Mouse (Mus musculus) urinary bladder, postnatal 25 days (tissue): ENCODE data around the gene Pnmt.
"Not testable (repeated sequence)": the region's sequence is repeated elsewhere in the genome, so short reads cannot be mapped to it uniquely, and the experiment has no call there.

Source experiments
- DNase-seq: peaks from one replicate; pipeline ENCODE4 v3.0.0; 2022; ENCODE audit warnings: low spot score

The Pnmt gene

GRCm38 (mm10) chr11:98357396-98358160 is 28.7 kb upstream of the Pnmt start:
- DNase-seq: no peak

DNA sequence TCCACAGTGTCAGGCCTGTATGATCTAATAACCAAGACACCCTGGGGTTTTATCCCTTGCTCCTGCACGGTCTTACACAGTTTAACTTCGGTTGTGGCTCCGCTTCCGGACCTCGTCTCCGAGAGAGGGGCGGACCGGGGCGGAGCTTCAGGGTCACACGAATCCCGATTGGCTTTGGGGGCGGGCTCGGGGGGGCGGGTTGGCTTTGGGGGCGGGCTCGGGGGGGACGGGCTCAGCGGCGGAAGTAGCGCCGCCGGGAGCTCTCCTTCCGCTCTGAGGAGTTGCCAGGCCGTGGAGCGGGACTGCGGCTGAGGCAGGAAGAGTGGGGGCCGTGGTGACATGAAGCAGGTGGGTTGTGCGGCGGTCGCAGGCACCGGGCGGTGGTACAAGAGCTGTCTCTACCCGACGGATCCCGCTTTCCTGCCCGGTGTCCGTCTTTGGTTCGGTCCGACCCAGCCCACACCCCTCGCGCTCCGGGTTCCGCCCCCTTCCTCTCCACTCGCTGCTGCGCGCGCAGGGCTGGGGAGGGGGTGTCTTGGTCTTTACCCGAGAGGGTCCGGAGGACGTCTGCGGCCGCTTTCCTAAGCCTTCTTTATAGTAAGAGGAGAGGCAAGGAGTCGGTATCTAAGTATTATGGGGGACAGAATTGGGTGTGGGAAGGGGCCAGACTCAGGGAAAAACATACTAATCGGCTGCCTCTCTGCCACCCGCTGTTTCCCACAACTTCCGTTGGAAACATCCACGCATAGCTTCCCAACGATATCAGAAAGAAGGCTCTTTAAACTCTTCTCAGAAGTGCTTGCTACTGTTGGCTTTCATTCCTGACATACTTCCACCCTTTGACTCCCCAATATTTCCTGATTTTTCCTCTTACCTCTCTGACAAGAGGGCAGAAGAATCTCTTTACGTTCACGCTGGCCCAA is 27.8 kb upstream of the Pnmt start, which contains the start of gene Stard3:
Stard3 (plus strand) TSS at position 208 of the 923 bp plus-strand sequence.
- DNase-seq: peak; percentile 83

- no peak for DNase-seq
These were observed 25.3 kb upstream of the Pnmt start for GRCm38 (mm10) chr11:98360866-98361521.

DNA sequence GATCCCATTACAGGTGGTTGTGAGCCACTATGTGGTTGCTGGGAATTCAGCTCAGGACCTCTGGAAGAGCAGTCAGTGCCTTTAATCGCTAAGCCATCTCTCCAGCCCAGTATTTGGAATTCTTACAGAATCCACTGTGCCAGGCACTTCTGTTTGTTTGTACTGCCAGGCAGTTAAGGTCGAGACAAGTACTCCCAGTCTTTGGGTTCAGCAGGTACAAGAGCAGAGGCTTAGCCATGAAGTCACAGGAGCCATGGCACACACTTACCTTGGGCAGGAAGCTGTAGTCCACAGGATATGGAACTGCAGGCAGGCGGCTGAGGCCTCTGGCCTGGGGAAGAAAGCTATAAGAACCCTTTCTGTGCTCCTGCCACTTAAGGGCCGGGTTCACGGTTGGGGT is 22.4 kb upstream of the Pnmt start:
- no peak for DNase-seq

DNA sequence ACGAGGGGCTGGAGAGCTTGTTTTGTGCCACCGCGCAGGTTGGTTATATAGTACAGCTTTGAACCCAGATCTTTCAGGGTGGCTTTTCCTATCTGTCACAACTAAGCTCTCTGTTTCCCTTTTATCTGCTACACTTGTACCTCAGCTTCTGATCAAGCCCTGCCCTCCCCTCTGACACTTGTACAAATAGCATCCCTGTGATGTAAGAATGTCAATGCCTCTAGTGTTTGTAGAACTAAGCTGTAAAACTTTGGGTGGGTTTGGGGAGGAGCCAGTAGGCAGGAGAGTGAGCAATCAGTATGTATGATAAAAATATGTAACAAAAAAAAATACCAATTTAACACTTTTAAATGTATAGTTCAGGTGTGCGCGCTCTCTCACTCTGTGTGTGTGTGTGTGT is 21.8 kb upstream of the Pnmt start:
- DNase-seq: no peak

DNA sequence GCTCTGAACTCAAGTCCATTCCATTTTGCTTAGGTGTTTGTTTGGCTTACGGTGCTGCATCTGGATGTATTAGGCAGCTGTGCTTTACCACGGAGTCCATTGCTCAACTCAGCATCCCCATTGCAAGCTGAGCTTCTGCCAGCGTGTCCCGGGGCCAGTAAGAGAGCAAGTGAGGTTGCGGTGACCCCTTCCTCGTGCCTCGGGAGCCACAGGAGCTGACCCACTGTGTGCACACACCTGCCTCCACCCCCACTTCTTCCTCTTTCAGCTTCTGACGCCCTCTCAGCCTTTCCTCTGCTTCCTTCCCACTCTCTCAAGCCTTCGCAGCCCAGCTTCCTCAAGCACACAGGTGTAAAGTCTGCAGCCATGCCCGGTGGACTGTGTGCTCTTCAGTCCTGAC is 20.0 kb upstream of the Pnmt start:
- no peak for DNase-seq

GRCm38 (mm10) chr11:98367171-98367862 is 18.9 kb upstream of the Pnmt start:
- DNase-seq: no peak

DNA sequence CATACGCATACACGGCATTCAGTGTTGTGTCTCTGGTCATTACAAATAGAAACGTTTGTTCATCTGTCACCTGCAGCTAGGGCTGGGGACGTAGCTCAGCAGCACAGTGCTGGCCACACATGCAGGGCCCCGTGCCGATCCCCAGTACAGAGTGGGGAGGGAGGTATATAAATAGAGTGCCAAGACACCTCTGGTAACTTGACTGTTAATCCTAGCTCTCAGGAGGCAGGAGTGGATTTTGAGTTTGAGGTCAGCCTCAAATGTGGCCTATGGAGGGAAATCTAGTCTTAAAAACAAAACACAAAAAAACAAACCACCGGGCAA is 18.4 kb upstream of the Pnmt start:
- DNase-seq: no peak

DNA sequence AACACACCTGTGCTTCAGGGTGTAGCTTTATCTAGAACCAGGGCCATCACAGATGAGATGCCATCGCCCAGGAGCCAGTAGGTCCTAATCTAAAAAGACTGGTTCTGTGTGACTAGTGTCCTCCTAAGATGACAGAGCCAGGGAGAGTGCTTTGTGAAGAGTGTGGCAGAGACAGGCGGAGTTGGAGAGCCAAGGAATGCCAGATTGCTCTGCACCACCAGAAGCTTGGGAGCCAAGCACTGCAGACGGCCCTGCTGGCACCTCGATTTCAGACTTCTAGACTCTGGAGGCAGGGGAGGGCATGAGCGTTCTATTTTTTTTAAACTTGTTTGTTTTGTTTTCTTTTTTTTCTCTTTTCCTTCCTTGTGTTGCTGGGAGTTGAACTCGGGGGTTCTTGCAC is 16.9 kb upstream of the Pnmt start:
- no peak for DNase-seq

- no peak for DNase-seq
These were observed 15.7 kb upstream of the Pnmt start for GRCm38 (mm10) chr11:98370588-98370987.

- no peak for DNase-seq
These were observed 14.6 kb upstream of the Pnmt start for GRCm38 (mm10) chr11:98371556-98372240.

GRCm38 (mm10) chr11:98372406-98372805 is 13.8 kb upstream of the Pnmt start:
- DNase-seq: peak; percentile 63

DNA sequence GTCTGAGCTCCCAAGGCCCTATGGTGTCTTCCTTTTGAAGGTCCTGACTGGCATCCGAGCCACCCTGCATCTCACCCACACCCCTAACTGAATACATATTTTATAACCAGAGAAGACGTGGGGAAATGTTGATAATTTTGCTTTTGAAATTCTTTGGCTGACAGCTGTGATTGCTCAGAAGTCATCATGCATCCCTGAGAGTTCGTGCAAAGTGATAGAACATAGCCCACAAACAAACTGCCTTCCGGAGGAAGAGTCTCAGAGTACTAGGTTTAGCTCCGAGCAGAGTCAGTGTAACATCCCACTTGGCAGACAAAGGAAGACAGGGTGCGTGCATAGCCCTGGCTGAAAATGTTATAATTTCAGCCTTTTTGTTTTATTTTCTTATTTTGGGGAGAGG is 13.0 kb upstream of the Pnmt start:
- DNase-seq: no peak

DNA sequence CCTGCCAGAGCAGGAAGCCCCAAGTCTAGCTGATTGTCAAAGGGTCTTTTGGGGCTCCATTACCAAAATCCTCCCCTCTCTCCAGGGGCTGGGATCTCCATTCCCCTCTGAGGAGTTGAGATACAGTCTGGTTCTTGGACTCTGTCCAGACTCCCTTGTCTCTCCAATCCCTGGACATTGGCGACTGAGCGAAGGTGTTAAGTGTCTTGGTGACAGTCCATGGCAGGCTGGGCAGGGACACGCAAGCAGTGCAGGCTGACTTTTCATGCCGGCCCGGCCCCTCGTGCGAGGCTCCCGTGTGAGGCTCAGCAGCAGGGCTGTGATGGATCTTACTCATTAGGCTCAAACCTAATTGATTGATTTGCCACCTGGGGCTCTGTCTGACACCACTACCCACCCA is 12.0 kb upstream of the Pnmt start:
- DNase-seq: no peak

DNA sequence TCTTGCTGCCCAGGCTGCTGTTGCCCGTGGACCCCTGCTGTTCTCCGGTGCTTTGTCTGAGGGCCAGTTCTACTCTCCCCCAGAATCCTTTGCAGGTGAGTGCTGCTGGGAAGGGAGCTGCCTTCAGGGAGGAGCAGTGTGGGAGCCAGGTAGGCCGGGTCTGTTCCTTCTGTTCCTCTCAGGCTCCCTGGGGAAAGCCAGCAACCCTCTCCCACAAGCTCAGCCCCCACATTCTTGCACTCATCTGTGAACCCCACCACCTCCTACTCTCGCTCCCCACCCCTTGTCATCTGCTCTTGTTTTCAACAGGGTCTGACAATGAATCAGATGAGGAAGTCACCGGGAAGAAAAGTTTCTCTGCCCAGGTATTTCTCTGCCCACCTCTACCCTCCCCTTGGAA is 9.5 kb upstream of the Pnmt start:
- DNase-seq: no peak

- no peak for DNase-seq
These were observed 8.5 kb upstream of the Pnmt start for GRCm38 (mm10) chr11:98377787-98378186.

GRCm38 (mm10) chr11:98379379-98379778 is 6.9 kb upstream of the Pnmt start:
- DNase-seq: no peak

DNA sequence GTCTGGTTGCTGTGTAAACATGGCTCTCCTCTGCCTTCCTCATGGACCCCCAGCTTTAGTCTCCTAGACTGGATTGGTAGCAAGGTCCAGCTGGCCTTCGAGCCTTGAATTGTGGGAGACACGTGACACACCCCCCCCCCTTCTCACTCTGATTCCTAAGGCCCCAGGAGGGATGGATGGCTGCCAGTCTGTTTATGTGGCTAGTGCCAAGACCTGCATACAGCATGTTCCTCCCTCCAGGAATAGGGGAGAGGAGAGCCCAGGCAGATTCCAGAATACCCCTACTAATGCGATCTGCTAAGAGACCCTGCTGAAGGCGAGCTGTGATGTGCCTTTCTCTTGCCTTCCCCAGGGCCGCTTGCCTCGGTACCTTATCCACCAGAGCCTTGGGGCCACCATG is 6.1 kb upstream of the Pnmt start:
- DNase-seq: no peak

GRCm38 (mm10) chr11:98381651-98382050 is 4.6 kb upstream of the Pnmt start:
- DNase-seq: no peak

DNA sequence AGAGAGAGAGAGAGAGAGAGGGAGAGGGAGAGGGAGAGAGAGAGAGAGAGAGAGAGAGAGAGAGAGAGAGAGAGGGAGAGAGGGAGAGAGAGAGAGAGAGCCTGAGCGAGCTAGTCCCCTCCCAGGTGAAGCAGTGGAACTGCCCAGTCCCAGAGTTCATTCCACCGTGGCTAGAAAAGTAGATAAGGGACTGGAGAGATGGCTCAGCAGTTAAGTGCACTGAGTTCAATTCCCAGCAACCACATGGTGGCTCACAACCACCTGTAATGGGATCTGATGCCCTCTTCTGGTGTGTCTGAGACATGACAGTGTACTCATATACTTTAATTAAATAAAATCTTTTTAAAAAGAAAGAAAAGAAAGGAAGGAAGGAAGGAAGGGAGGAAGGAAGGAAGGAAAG is 3.8 kb upstream of the Pnmt start:
- not testable (repeated sequence) for DNase-seq

DNA sequence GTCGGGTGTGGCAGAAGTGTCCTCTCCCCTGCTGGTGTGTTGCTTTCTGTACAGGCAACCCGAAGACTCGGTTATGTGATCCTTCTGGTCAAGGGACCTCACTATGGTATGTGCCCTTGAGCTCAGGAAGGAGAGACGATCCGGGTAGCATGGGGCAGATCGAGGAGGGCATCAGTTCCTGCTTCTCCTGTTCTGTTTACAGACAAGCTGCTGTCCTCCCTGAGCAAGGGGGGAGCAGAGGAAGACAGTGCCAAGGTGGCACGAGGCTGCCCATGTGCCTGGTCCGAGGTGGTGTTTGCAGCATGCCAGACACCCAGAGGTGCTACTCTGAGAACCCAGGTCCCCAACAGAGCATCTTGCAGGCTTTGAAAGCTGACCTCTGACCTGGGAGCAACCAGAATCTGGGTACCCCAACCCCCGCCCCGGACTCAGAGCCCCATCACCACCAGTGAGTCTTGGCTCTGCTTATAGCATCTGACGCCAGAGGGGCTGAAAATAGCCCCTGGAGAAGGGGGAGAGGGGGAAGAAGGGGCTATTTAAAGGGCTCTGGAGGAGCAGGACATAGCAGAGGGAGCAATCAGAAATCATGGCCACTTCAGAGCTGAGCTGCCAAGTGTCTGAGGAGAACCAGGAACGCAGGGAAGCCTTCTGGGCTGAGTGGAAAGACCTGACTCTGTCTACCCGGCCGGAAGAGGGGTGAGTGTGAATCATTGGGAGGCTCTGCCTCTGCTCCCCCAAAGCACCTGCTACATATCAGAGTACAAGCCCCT is 2.8 kb upstream of the Pnmt start, which contains the start of gene Tcap:
Tcap (plus strand) TSS at position 551 of the 770 bp plus-strand sequence.
- DNase-seq: no peak
